9 mouse cellular contexts compared by ENCODE assay signal in genomic region chr19:50676578-50677524, GRCm38 (mm10). TPM values are rescaled to one million over a fixed set of nuclear protein-coding genes. Genes with fewer than 3 reads are reported as not detected.
A peak's percentile ranks its signal among the peaks of the same experiment; 100 is the strongest.
DNase-seq lines count a peak whose midpoint lies in the region; ATAC-seq and TF ChIP-seq lines count a peak whose summit lies in the region.
"Had no signal": no experiment of that assay in that cellular context is flagged by ENCODE, and none has a peak within 500 bp of the region (broad histone marks: within the 10 kb centered on the region; RNA-seq: fewer than 3 reads in every experiment).

No protein-coding gene starts in this region.

- no peaks in the 10 kb centered on the region for H3K36me3 ChIP-seq in lung, embryonic 14.5 days (ENCODE audit: insufficient read depth)
- H3K36me3 ChIP-seq in limb, embryonic 14.5 days (ENCODE audit: control insufficient read depth, insufficient read depth, low read length) = no peaks in the 10 kb centered on the region
- no peaks in the 10 kb centered on the region for H3K36me3 ChIP-seq in stomach, embryonic 15.5 days

- H3K4me2 ChIP-seq in lung, embryonic 14.5 days = peak overlapping the region; percentile 98
- peak overlapping the region; percentile 91; the same call in 1 of the 2 replicates for H3K4me2 ChIP-seq in limb, embryonic 14.5 days (replicated peaks; ENCODE audit: low read depth, low read length, severe bottlenecking)
- peak overlapping the region; percentile 89 for H3K4me2 ChIP-seq in stomach, embryonic 15.5 days

- H3K4me1 ChIP-seq in lung, embryonic 14.5 days (ENCODE audit: insufficient read depth) = no peaks in the 10 kb centered on the region
- H3K4me1 ChIP-seq in limb, embryonic 14.5 days (ENCODE audit: control insufficient read depth, insufficient read depth, low read length) = peaks cover 5% of the 10 kb centered on the region; the same call in 1 of the 2 replicates
- H3K4me1 ChIP-seq in stomach, embryonic 15.5 days = 0 out of 2 replicates have a peak, but pooled peaks cover 4% of the 10 kb centered on the region

- peak; percentile 11 for DNase-seq in cerebellum, adult 8-10 months
- no peak for DNase-seq in cerebellum, postnatal 4 days (ENCODE audit: low spot score in 2 of 2)
- DNase-seq in lung, embryonic 14.5 days = no peak
- DNase-seq in lung, postnatal 10 days = no peak
- no peak for DNase-seq in limb, embryonic 14.5 days (ENCODE audit: low spot score)
- DNase-seq in kidney, postnatal 10 days = no peak
- no peak for DNase-seq in gastrocnemius, postnatal 36 days

- WGBS in lung, embryonic 14.5 days = 30% methylated on average over 19 of the region's 19 CpGs
- 40% methylated on average over 19 of the region's 19 CpGs for WGBS in limb, embryonic 14.5 days
- WGBS in stomach, embryonic 15.5 days = 38% methylated on average over 19 of the region's 19 CpGs

- no peak for TF ChIP-seq POLR2A in limb, embryonic 14.5 days (IDR thresholded peaks at IDR 0.05; ENCODE audit: borderline replicate concordance, extremely low read depth, insufficient read depth, insufficient read length)

- H3K9me3 ChIP-seq in lung, embryonic 14.5 days (ENCODE audit: low read depth, low read length) = no peaks in the 10 kb centered on the region
- no peaks in the 10 kb centered on the region for H3K9me3 ChIP-seq in limb, embryonic 14.5 days (ENCODE audit: control insufficient read depth, low read length)
- no peaks in the 10 kb centered on the region for H3K9me3 ChIP-seq in stomach, embryonic 15.5 days

- ATAC-seq in lung, embryonic 14.5 days (ENCODE audit: insufficient read depth) = no peak
- no peak for ATAC-seq in limb, embryonic 14.5 days (ENCODE audit: low FRiP score, low read depth)
- no peak for ATAC-seq in stomach, embryonic 15.5 days (ENCODE audit: insufficient read depth, low FRiP score, low read depth)

- H3K9ac ChIP-seq in lung, embryonic 14.5 days = no peak overlapping the region
- no peak overlapping the region for H3K9ac ChIP-seq in limb, embryonic 14.5 days (ENCODE audit: low read depth, low read length, severe bottlenecking)
- H3K9ac ChIP-seq in stomach, embryonic 15.5 days = no peak overlapping the region

- H3K27me3 ChIP-seq in lung, embryonic 14.5 days (ENCODE audit: insufficient read depth, low read length) = peaks cover 19% of the 10 kb centered on the region
- H3K27me3 ChIP-seq in limb, embryonic 14.5 days (ENCODE audit: control insufficient read depth, insufficient read depth, low read length) = peaks cover 39% of the 10 kb centered on the region
- H3K27me3 ChIP-seq in stomach, embryonic 15.5 days (replicated peaks) = peaks cover 16% of the 10 kb centered on the region; the same call in 1 of the 2 replicates

- no peak for TF ChIP-seq CTCF in lung, embryonic 14.5 days (IDR thresholded peaks at IDR 0.05; ENCODE audit: low read depth)

- no peak overlapping the region for H3K27ac ChIP-seq in lung, embryonic 14.5 days (ENCODE audit: low read depth)
- no peak overlapping the region for H3K27ac ChIP-seq in limb, embryonic 14.5 days (replicated peaks; ENCODE audit: low read depth, low read length)
- no peak overlapping the region for H3K27ac ChIP-seq in stomach, embryonic 15.5 days

- intact Hi-C loops in gastrocnemius, postnatal 36 days (cut with DNase I) = no loop called here

- peak overlapping the region; percentile 56; the same call in 1 of the 2 replicates for H3K4me3 ChIP-seq in lung, embryonic 14.5 days (ENCODE audit: low read depth, low read length)
- H3K4me3 ChIP-seq in limb, embryonic 14.5 days (replicated peaks; ENCODE audit: low read length) = peak overlapping the region; percentile 51; the same call in 1 of the 2 replicates
- H3K4me3 ChIP-seq in stomach, embryonic 15.5 days (replicated peaks) = peak overlapping the region; percentile 54; the same call in 1 of the 2 replicates

RNA-seq across cellular contexts. Expression of gene Sorcs1, which starts 1.6 kb away (rescaled TPM):
- polyA plus RNA-seq in lung, embryonic 14.5 days (2014; fragmentation: Nextera tagmentation; extraction: Ambion mirVana) = 1.4 TPM in 2 replicates
- polyA plus RNA-seq in limb, embryonic 14.5 days (2012; rRNA removed) = 3.2 and 4.2 TPM in 2 replicates
- 2.1 and 2.3 TPM in 2 replicates for polyA plus RNA-seq in limb, embryonic 14.5 days (2014; fragmentation: Nextera tagmentation; extraction: Ambion mirVana)
- polyA plus RNA-seq in stomach, embryonic 15.5 days (2015; fragmentation: Nextera tagmentation; extraction: Ambion mirVana) = 2.6 and 3.2 TPM in 2 replicates
- 1 to 10 TPM in 1 of 2 experiments, under 1 TPM in 1; 0.74 to 1.6 TPM for total RNA-seq in gastrocnemius, postnatal 36 days (2021)
- total RNA-seq: liver, adult 2 months had no signal
- polyA plus RNA-seq: liver, adult 2 months had no signal
